Mouse (Mus musculus) 3T3-L1 (cell line): ENCODE measurements around the gene Gm10306.
A peak's percentile ranks its signal among the peaks of the same experiment; 100 is the strongest.

Experiments
- DNase-seq: peaks from one replicate; pipeline ENCODE4 v3.0.0-alpha.2; 2015; ENCODE audit warnings: low read depth, low spot score

Gm10306 gene

GRCm38 (mm10) chr4:94556265-94557054, at the start of gene Gm10306, which contains the start of gene Caap1:
Gm10306 (plus strand) TSS chr4:94556546.
Caap1 (minus strand) TSS chr4:94556796.
- DNase-seq, result peak; percentile 93

- no peak for DNase-seq
Observed at GRCm38 (mm10) chr4:94515366-94515765, 41.0 kb upstream of the Gm10306 start.

DNA sequence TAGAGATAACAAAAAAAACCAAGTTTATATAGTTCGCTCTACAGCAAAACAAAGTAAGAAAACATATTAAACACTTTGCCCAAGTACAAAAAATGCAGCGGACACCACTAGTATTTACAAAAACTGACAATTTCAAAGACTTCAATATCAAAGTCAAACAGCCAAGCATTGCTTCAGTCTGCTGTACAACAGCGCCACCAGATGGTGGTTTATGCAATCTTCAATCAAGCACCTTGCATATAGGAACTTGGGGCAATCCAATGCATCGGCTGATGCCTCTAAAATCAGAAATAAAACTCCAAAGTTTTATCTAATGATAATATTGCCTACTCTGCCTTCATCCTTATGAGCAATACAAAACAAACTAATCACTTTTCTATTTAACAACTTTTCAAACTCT, 38.7 kb upstream of the Gm10306 start:
- DNase-seq, result peak; percentile 69

DNA sequence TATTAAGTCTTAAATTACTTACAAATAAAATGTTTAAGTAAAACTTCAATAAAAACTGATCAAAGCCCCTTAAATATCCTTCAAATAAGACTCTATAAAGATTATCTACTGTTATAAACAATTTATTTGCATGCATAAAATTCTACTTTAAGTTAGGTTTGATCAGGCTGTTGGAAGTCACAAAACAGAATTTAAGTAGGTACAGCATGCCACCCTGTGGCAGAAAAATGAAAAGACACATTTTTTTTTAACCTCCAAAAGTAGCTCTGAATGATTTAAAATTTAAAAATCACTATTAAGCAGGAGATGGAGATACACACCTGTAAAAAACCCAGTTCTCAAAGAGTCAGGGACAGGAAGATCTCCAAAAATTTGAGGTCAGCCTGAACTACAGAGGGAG, 33.0 kb upstream of the Gm10306 start:
- DNase-seq, result peak; percentile 57

- no peak for DNase-seq
Observed at GRCm38 (mm10) chr4:94529448-94529847, 26.9 kb upstream of the Gm10306 start.

GRCm38 (mm10) chr4:94533205-94533604, 23.1 kb upstream of the Gm10306 start:
- no peak for DNase-seq

GRCm38 (mm10) chr4:94543041-94543440, 13.3 kb upstream of the Gm10306 start:
- DNase-seq, result peak; percentile 15

DNA sequence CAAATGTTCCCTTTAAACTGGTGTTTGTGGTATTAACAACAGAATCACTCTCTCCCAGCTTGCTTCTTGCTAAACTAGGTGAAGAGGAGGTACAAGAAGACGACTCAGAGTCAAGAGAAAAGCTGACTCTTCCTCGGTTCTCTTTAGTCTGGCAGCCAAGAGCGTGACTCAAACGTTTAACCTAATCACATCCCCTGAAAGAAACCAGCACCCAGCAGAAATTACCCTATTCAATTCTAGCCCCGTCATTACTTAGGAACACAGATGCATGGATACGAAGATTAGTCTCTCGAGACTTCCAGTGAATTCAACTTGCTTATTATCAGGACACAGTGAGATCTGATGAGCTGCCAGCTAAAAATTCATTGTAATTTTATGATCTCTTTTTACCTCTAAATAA, 12.0 kb upstream of the Gm10306 start:
- DNase-seq, result no peak

GRCm38 (mm10) chr4:94554955-94555494, 1.3 kb upstream of the Gm10306 start:
- no peak for DNase-seq

GRCm38 (mm10) chr4:94557145-94557544, 799 bp downstream of the Gm10306 start:
- DNase-seq, result no peak

DNA sequence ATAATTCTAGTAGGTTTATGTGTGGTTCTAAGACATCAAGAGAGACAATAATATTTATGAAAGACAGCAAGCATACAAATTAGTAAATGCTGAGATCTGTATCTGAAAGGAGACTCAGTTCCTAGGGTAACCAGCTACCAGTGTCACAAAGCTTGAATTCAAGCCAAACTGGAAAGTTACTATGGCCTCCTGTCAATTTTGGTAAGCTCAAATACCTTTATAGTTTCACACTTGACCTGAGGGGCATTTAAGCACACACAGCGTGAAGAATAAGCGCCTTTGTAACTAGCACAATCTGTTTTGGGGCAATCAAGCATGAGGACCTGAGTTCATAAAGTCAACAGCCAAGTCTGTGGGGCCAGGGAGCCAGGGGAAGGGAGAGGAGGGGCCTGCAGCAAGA, 2.9 kb downstream of the Gm10306 start:
- DNase-seq, result no peak

DNA sequence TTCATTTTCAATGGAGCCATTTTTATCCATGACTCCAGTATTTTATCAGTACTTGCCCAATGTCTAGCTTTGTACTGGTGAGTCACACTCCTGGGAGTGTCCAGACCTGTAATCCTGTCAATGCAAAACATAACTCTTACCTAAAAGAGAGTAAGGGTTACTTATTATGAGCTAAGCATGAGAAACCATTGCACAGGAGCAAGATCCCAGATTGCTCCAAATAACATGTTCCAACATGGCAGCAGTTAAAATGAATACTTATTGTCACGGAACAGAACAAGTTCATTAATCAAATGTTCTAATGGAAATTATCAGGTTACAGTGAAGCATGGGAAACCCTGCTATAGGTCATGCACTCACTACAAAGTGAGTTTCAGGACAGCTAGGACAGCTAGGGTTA, 4.0 kb downstream of the Gm10306 start:
- DNase-seq, result no peak

DNA sequence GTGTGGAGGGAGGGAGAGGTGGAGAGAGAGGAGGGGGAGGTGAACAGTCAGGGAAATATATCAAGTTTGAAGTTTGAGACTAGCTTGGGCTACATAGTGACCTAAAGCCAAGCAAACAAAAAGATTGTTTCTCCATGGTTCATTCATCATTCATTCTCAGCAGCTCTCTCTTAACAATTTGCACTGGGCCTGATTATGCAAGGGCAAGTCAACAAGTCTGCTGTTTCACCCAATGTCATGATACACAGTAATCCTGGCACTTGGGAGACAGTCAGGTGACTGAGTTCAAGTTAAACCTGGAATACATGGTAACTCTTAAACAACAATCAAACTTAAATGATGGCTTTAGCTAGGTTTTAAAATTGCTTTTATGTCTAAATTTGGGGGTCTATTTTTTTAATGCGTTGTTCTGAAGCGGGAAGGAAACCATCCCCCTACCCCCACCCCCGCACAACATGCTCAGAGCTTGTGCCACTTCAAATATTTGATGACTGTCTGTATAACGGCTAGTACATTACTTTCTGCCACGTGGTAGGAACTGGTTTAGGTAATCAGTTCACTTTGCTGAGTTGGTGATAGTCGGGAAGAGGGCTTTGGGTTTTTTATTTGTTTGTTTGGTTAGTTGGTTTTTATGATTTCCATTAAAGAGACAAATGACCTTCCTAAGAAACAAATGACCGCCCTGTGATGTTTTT, 5.8 kb downstream of the Gm10306 start:
- DNase-seq, result no peak

DNA sequence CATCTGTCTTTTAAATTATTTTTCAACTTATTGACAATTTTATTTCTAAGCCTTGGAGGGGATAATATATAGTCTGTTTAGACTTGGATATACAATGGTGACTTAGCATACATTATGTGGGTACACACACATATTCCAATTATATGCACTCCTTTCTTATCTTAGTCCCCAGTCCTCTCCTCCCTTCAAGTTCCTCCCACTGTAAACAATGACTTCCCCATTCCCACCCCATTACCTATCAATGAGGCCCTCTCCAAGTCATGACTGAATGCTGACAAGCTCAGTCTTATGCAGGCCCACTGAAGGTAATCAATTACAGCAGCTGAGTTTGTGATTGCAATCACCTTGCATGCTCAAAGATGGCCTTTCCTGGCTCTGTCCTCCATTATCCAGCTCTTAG, 8.0 kb downstream of the Gm10306 start:
- DNase-seq, result no peak

- DNase-seq, result no peak
Observed at GRCm38 (mm10) chr4:94572677-94573076, 16.3 kb downstream of the Gm10306 start.

- DNase-seq, result no peak
Observed at GRCm38 (mm10) chr4:94591765-94592381, 35.5 kb downstream of the Gm10306 start.

DNA sequence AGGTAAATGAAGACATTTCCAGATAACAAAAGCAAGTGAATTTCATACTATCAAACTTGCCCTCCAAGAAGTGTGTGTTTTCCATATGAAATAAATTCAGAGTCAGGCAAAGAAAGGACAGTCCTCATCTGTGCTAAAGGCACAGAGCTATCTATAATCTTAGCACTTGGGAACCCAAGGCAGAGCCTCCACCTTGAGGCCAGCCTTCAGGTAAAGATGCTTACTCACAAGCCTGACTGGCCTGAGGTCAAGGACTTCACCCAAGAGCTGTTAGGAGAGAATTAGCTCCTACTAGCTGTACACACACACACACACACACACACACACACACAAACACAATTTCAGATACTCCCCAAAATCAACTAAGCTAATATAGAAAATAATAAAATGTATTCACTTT, 36.4 kb downstream of the Gm10306 start:
- DNase-seq, result no peak

GRCm38 (mm10) chr4:94601395-94601794, 45.0 kb downstream of the Gm10306 start:
- DNase-seq, result peak; percentile 63

GRCm38 (mm10) chr4:94602496-94603030, 46.2 kb downstream of the Gm10306 start:
- peak; percentile 58 for DNase-seq

DNA sequence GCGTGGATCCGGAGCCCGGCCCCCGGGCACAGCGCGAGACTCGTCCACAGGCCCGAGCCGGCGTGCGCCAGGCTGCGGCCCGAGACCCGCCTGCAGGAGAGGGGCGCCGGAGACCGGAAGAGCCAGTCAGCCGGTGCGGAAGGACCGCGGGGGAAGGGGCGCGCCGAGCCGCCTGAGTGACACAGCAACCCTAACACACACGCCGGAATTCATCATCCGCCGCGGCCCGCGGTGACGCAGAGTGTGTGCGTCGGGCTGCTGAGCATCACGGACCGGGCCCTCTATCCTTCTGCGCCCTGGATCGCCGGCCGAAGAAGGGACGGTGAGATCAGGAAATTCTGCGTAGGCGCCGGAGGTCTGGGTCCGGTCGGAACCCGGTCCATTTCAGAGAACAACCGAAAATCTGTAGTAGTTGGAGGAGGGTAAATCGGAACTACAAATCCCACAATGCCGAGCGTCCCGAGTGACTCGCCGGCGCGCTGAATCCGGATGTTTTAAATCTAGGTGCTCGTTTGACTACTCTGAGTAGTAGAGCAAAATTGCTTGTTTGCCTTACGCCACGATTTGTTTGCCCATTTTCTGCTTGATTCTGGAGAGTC, 46.8 kb downstream of the Gm10306 start, which contains the start of gene Plaa:
Plaa (minus strand) TSS at position 214 of the 599 bp plus-strand sequence.
- peak; percentile 87 for DNase-seq

DNA sequence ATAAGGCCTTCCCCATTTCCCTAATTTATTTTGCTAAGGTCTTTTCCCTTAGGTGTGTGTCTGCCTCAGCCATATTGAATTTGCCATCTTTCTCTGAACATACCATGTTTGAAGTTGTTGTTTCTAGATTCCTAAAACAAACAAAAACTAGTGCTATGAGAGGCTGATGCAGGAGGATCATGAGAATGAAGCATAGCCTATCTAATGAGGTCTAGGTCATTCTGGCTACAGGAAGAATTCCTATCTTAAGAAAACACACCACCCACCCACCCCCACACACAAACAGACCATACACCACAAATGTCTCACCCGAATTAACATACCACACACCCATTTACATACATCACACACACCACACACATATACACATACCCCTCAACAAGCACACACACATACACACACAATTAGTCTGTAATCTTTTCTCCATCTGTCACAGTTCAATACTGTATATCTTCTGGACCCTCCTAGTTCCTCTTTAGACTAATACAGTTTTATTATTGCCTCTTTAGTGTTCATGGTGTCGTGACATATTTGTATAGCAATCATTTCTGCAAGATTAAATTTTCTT, 48.2 kb downstream of the Gm10306 start:
- DNase-seq, result no peak
